Mouse (Mus musculus): ENCODE results near the gene Abcb9. TPM values are rescaled to one million over a fixed set of nuclear protein-coding genes. Genes with fewer than 3 reads are reported as not detected.
A peak's percentile ranks its signal among the peaks of the same experiment; 100 is the strongest.
"Not testable (repeated sequence)": the region's sequence is repeated elsewhere in the genome, so short reads cannot be mapped to it uniquely, and the experiment has no call there.

Gene Abcb9
- polyA plus RNA-seq, 1 experiment from 2014 or later, result 0.71 TPM

DNA sequence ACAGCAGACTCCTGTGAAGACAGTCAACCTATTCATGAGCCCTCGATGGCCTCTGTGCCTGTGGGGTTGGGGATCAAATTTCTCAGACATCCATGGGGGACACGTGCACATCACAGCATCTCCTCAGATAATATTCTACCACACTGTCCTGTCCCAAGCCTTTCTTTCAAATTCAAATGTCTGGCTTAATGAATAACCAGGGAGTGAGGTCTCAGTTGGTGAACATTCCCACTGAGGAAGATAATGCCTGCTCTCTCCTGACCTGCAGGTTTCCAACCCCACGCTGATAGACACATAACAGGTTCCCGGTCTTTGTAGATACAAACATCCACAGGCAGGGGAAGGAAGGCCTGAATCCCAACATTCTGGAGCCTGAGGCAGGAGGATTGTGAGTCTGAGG, 38.6 kb downstream of the Abcb9 start:
- Histone ChIP-seq H3K4me1 (ENCODE audit: control insufficient read depth, insufficient read depth, low read length) (no peaks in the 10 kb centered on the region), H3K27ac (ENCODE audit: low read depth, low read length) (no peak overlapping the region), H3K36me3 (ENCODE audit: control insufficient read depth, insufficient read depth, low read length) (no peaks in the 10 kb centered on the region; the same call in 1 of the 2 replicates), H3K9ac (ENCODE audit: low read length) (no peak overlapping the region), H3K4me2 (no peak overlapping the region), H3K27me3 (ENCODE audit: control insufficient read depth, insufficient read depth, low read length) (no peaks in the 10 kb centered on the region), H3K4me3 (ENCODE audit: low read depth, low read length) (no peak overlapping the region), H3K9me3 (ENCODE audit: control insufficient read depth, low read length) (peaks cover 3% of the 10 kb centered on the region; the same call in 1 of the 2 replicates)
- ATAC-seq (ENCODE audit: low FRiP score) (no peak), DNase-seq (ENCODE audit: low spot score, missing footprints) (peak; percentile 78)
- 47% methylated on average over 4 of the region's 4 CpGs for WGBS

DNA sequence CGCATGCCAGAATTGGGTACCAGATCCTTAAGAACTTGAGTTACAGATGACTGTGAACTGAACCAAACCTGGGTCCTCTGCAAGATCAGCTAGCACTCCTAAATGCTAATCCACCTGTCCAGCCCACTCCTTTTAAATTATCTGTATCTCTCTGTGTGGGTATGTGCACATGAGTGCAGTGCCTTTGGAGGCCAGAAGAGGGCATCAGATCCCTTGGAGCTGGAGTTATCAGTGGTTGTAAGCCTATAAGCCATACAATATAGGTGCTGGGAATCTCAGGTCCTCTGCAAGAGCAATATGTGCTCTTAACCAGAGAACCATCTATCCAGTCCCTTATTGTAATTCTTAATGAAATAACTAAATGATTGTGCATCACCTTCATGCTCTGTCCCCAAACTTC, 39.4 kb downstream of the Abcb9 start:
- Histone ChIP-seq H3K4me3 (ENCODE audit: low read depth, low read length) (no peak overlapping the region), H3K9ac (ENCODE audit: low read length) (no peak overlapping the region), H3K9me3 (ENCODE audit: control insufficient read depth, low read length) (peaks cover 3% of the 10 kb centered on the region; the same call in 1 of the 2 replicates), H3K36me3 (ENCODE audit: control insufficient read depth, insufficient read depth, low read length) (no peaks in the 10 kb centered on the region; the same call in 1 of the 2 replicates), H3K4me2 (no peak overlapping the region), H3K4me1 (ENCODE audit: control insufficient read depth, insufficient read depth, low read length) (no peaks in the 10 kb centered on the region), H3K27me3 (ENCODE audit: control insufficient read depth, insufficient read depth, low read length) (no peaks in the 10 kb centered on the region), H3K27ac (ENCODE audit: low read depth, low read length) (no peak overlapping the region)
- peak; percentile 73 for DNase-seq (ENCODE audit: low spot score, missing footprints)
- WGBS, result 96% methylated on average over 1 of the region's 1 CpGs
- no peak for ATAC-seq (ENCODE audit: low FRiP score)

DNA sequence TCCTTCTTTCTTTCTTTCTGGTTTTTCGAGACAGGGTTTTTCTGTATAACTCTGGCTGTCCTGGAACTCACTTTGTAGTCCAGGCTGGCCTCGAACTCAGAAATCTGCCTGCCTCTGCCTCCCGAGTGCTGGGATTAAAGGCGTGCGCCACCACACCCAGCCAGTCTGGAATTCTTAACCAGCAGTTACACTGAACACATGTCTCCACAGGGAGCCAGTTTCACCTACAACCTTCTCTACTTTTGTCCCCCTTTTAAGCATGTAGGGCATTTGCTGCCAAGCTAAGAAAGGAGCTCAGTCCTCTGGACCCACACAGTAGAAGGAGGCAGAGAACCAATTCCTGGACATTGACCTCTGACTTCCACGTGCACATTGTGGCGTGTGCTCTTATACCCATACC, 43.0 kb downstream of the Abcb9 start:
- H3K27ac ChIP-seq (ENCODE audit: low read depth, low read length); H3K9ac ChIP-seq (ENCODE audit: low read length); ATAC-seq (ENCODE audit: low FRiP score); DNase-seq (ENCODE audit: low spot score, missing footprints); H3K27me3 ChIP-seq (ENCODE audit: control insufficient read depth, insufficient read depth, low read length); H3K36me3 ChIP-seq (ENCODE audit: control insufficient read depth, insufficient read depth, low read length); H3K4me1 ChIP-seq (ENCODE audit: control insufficient read depth, insufficient read depth, low read length); H3K4me2 ChIP-seq; H3K9me3 ChIP-seq (ENCODE audit: control insufficient read depth, low read length); H3K4me3 ChIP-seq (ENCODE audit: low read depth, low read length): not testable (repeated sequence)
- 90% methylated on average over 7 of the region's 7 CpGs for WGBS

DNA sequence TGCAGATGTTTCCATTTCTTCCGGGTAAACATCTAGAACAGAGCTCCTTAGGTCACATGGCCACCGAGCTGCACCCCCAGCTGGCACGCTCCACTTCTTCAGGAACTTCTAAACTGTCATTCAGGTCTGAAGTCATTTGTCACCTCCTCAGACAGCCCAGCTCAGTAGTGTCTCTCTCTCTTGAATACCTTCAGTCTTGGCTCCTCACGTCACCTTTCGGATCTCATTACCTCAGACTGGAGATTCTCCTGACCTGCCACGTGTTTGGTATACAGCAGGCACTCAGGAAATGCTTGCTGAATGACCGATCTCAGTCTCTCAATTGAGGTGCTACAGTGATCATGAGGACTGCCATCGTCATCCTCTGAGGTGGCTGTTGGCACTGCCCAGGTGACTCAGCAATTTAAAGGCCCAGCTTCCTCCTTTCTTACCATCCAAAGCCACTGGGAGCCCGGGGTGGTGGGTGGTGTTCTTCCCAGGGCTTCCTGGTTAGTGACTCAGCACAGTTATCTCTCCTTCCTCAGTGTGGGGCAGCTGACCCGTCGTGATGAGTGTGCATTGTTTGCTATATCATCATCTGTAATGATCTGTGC, 43.6 kb downstream of the Abcb9 start:
- no peak overlapping the region for H3K4me3 ChIP-seq (ENCODE audit: low read depth, low read length)
- no peaks in the 10 kb centered on the region for H3K27me3 ChIP-seq (ENCODE audit: control insufficient read depth, insufficient read depth, low read length)
- DNase-seq (ENCODE audit: low spot score, missing footprints) (no peak), ATAC-seq (ENCODE audit: low FRiP score) (no peak)
- H3K36me3 ChIP-seq (ENCODE audit: control insufficient read depth, insufficient read depth, low read length), result no peaks in the 10 kb centered on the region; the same call in 1 of the 2 replicates
- no peak overlapping the region for H3K4me2 ChIP-seq
- H3K27ac ChIP-seq (ENCODE audit: low read depth, low read length), result no peak overlapping the region
- H3K9ac ChIP-seq (ENCODE audit: low read length), result no peak overlapping the region
- no peaks in the 10 kb centered on the region; the same call in 1 of the 2 replicates for H3K4me1 ChIP-seq (ENCODE audit: control insufficient read depth, insufficient read depth, low read length)
- peaks cover 3% of the 10 kb centered on the region; the same call in 1 of the 2 replicates for H3K9me3 ChIP-seq (ENCODE audit: control insufficient read depth, low read length)
- 87% methylated on average over 11 of the region's 11 CpGs for WGBS

DNA sequence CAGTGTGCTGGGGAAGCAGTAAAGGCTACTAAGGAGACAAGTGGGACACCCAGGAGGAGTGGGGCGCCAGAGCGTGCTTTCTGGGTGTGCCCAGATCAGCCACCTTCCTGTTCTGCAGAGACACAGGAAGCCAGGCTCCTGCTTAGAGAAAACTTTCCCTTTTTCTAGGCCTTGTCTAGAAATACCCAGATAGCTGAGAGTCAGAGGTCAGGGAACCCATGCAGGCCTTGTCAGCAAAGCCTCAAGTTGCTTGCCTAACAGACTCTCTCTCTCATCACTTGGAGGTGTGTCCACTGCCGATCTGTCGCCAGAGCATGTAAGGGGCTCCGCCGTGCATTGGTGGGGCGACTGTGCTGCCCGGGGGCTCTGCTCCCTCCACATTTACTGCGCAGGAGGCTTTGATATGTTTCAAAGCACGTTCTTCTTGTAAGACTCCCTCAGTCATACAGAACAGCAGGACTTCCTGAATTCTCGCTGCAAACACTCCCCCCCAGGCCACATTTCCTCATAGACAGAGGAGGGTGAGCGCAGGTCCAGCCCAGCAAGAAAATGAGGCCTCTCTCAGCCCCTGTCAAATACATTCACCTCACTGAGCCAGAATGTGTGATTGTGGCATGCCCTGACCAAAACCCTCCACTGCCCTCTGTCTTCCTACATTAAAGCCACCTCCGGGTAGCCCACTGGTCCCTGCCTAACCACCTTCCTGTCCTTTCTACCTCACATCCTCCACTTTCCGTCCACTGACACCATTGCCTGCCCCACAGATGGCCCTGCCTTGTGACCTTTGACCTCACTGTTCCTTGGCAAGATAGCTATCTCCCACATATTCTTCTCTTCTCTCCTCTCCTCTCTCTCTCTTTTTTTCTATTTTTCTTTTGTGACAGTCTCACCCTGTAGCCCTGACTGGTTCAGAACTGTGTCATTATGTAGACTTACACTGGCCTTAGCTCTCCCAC, 45.2 kb downstream of the Abcb9 start:
- H3K36me3 ChIP-seq (ENCODE audit: control insufficient read depth, insufficient read depth, low read length), result no peaks in the 10 kb centered on the region
- WGBS, result 55% methylated on average over 14 of the region's 14 CpGs
- H3K4me1 ChIP-seq (ENCODE audit: control insufficient read depth, insufficient read depth, low read length), result peaks cover 4% of the 10 kb centered on the region
- H3K9me3 ChIP-seq (ENCODE audit: control insufficient read depth, low read length), result no peaks in the 10 kb centered on the region
- H3K4me2 ChIP-seq, result no peak overlapping the region
- DNase-seq (ENCODE audit: low spot score, missing footprints), result peak; percentile 87
- ATAC-seq (ENCODE audit: low FRiP score), result no peak
- H3K27ac ChIP-seq (ENCODE audit: low read depth, low read length), result peak overlapping the region; percentile 15; the same call in 1 of the 2 replicates
- no peak overlapping the region for H3K4me3 ChIP-seq (ENCODE audit: low read depth, low read length)
- H3K9ac ChIP-seq (ENCODE audit: low read length), result no peak overlapping the region
- no peaks in the 10 kb centered on the region for H3K27me3 ChIP-seq (ENCODE audit: control insufficient read depth, insufficient read depth, low read length)

DNA sequence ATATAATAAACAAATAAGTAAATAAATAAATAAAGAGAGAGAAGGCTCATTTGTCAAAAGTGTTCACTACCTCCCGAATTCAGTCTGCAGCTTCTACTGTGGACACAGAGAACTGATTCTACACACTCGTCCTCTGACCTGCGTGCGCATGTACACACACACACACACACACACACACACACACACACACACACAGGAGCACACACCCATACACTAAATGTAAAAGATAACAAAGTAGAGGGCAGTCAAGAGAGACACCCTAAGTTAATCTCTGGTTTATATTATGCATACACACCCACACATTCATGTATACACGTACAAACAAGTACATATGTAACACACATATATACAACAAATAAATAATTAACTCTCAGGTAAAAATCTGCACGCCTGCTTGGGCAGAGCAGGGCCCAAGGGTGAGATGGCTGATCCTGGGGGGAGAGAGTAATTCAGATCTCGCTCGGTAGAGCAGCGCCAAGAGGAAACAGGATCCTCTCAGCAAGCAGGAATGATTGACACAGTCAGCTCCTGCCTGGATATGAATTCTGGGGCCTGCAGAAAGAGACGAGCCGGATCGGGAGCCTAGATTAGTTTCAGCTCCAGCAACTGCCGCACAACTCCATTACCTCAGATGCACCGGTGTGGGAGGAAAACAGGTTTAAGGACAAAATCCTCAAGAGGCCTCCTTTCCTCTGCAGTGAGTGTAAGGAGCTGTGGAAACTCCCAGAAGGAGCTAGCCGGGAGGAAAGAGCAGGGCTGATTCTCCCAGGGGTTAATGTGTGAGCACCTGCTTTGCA, 46.2 kb downstream of the Abcb9 start:
- WGBS, result 67% methylated on average over 15 of the region's 15 CpGs
- H3K9ac ChIP-seq (ENCODE audit: low read length), result no peak overlapping the region
- no peak for ATAC-seq (ENCODE audit: low FRiP score)
- H3K4me2 ChIP-seq, result no peak overlapping the region
- H3K36me3 ChIP-seq (ENCODE audit: control insufficient read depth, insufficient read depth, low read length), result no peaks in the 10 kb centered on the region
- H3K9me3 ChIP-seq (ENCODE audit: control insufficient read depth, low read length), result no peaks in the 10 kb centered on the region
- peak; percentile 79 for DNase-seq (ENCODE audit: low spot score, missing footprints)
- no peaks in the 10 kb centered on the region for H3K27me3 ChIP-seq (ENCODE audit: control insufficient read depth, insufficient read depth, low read length)
- peaks cover 8% of the 10 kb centered on the region for H3K4me1 ChIP-seq (ENCODE audit: control insufficient read depth, insufficient read depth, low read length)
- H3K27ac ChIP-seq (ENCODE audit: low read depth, low read length), result peak overlapping the region; percentile 15; the same call in 1 of the 2 replicates
- no peak overlapping the region for H3K4me3 ChIP-seq (ENCODE audit: low read depth, low read length)

DNA sequence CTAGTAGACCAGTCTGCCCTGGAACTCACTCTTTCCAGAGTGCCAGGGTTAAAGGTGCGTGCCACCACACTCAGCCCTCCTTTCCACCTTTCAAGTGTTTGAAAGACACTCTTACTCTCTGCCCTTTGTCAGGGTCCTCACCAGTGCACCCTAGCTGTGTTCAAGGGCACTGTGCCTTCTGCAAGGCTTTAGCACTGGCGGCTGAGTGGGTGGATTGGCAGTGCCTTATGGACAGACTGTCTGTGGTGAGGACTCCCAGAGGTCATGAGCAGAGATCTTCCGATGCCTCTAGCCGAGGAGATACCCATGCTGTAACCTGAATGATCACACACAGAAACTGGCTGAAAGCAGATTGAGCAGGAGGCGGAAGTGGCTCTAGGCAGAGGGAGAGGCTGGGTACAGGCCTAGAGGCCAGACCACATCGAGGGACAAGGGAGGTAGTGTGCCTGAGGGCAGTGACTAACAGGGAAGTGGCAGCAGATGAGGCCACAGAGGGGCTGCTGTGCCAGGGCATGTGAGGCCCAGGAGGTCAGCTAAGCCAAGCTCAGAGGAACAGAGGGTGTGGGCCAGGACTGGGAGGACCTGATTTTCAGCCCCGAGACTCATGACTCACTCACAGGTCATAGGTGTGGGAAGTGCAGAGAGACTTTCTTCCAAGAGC, 48.7 kb downstream of the Abcb9 start:
- no peak for ATAC-seq (ENCODE audit: low FRiP score)
- no peak overlapping the region for H3K27ac ChIP-seq (ENCODE audit: low read depth, low read length)
- H3K4me2 ChIP-seq, result no peak overlapping the region
- peaks cover 16% of the 10 kb centered on the region for H3K4me1 ChIP-seq (ENCODE audit: control insufficient read depth, insufficient read depth, low read length)
- no peak overlapping the region for H3K4me3 ChIP-seq (ENCODE audit: low read depth, low read length)
- H3K9ac ChIP-seq (ENCODE audit: low read length), result no peak overlapping the region
- H3K9me3 ChIP-seq (ENCODE audit: control insufficient read depth, low read length), result no peaks in the 10 kb centered on the region
- no peaks in the 10 kb centered on the region for H3K27me3 ChIP-seq (ENCODE audit: control insufficient read depth, insufficient read depth, low read length)
- DNase-seq (ENCODE audit: low spot score, missing footprints), result peak; percentile 84
- no peaks in the 10 kb centered on the region for H3K36me3 ChIP-seq (ENCODE audit: control insufficient read depth, insufficient read depth, low read length)
- 86% methylated on average over 7 of the region's 7 CpGs for WGBS

DNA sequence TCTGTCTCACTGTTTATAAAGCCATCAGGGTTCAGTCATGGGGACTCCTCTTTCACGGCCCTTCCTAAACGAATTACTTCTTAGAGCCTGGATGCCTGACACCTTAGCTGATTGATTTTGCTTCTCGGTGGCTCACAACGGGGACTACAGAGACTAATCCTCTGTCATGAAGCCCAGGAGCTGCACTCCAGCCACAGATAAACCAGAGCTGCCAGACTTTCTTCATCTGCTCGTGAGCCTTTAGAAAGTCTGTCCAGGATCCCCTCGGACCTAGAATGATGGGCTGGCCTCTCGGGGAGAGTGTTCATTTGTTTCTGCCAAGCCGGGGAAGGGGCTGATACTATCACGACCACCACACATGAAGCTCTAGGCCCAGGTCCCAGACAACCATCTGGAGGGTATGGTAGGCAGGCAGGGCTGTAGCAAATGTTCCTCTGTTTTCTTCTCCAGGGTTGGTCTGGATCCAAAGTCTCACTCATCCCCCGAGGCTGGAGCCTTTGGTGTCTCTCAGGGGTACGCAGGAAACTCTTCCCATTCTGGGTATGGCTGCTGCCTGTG, 50.1 kb downstream of the Abcb9 start:
- Histone ChIP-seq H3K9me3 (ENCODE audit: control insufficient read depth, low read length) (no peaks in the 10 kb centered on the region), H3K4me2 (no peak overlapping the region), H3K27me3 (ENCODE audit: control insufficient read depth, insufficient read depth, low read length) (no peaks in the 10 kb centered on the region), H3K27ac (ENCODE audit: low read depth, low read length) (no peak overlapping the region), H3K4me3 (ENCODE audit: low read depth, low read length) (no peak overlapping the region), H3K9ac (ENCODE audit: low read length) (no peak overlapping the region), H3K4me1 (ENCODE audit: control insufficient read depth, insufficient read depth, low read length) (peaks cover 16% of the 10 kb centered on the region), H3K36me3 (ENCODE audit: control insufficient read depth, insufficient read depth, low read length) (no peaks in the 10 kb centered on the region)
- 25% methylated on average over 11 of the region's 11 CpGs for WGBS
- peak; percentile 86 for DNase-seq (ENCODE audit: low spot score, missing footprints)
- ATAC-seq (ENCODE audit: low FRiP score), result no peak
